Mouse (Mus musculus): ENCODE results near the gene Flii.

DNA sequence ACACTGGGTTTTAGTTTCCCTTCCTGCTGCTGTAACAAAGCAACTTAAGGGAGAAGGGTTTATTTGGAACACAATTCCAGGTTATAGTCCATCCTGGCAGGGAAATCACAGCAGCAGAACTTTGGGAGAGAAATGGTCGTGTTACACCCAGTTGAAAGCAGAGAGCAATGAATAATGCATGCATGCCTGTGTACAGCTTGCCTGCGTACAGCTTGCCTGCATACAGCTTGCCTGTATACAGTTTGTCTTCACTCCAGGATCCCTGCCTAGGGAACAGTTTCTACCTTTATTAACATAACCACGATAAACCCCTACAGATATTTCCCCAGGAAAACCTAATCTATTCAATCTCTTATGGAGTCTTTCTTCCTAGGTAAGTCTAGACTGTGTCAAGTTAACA, 43.7 kb upstream of the Flii start:
- TF ChIP-seq POLR2A (IDR thresholded peaks at IDR 0.05; ENCODE audit: insufficient read depth, low read depth, low read length) (no peak), EP300 (IDR thresholded peaks at IDR 0.05; ENCODE audit: insufficient read depth, low read depth, low read length) (no peak)

Measured in heart, adult 2 months (tissue).